Mouse (Mus musculus) ES-Bruce4 (cell line): ENCODE data around the gene Trmt10b.

Experiments
- CTCF ChIP-seq: IDR thresholded peaks from one replicate; pipeline ENCODE4 v1.8.1; 2011; ENCODE audit warnings: low read depth, low read length
- POLR2A ChIP-seq: IDR thresholded peaks from one replicate; pipeline ENCODE4 v1.8.1; 2011; ENCODE audit warnings: low read length; ENCODE audit not compliant: insufficient read depth

- TF ChIP-seq CTCF: peak; percentile 29
- peak; percentile 90 for TF ChIP-seq POLR2A
Observed at GRCm38 (mm10) chr4:45341669-45342249, 44.8 kb downstream of the Trmt10b start, which contains the start of gene Dcaf10.
